Mouse (Mus musculus) midbrain, embryonic 14.5 days (tissue): ENCODE results near the gene Isy1. TPM values are rescaled to one million over a fixed set of nuclear protein-coding genes. Genes with fewer than 3 reads are reported as not detected.

ENCODE experiments used
- ATAC-seq: fragments of 200-750 bp; cut with Nextera tagmentation; 2 replicates; pipeline ENCODE4 v1.8.0; 2017; ENCODE audit warnings: moderate number of reproducible peaks, moderate library complexity; ENCODE audit not compliant: low FRiP score, low TSS enrichment
- DNase-seq: peaks from one replicate; pipeline ENCODE4 v3.0.0-alpha.2; 2015
- H3K27ac ChIP-seq: fragments of 300-500 bp; sonication (generic); replicated peaks from 2 replicates; pipeline ENCODE4 v1.5.1; 2014; ENCODE audit warnings: mild to moderate bottlenecking, low read depth, low read length, moderate library complexity
- H3K27me3 ChIP-seq: fragments of 300-500 bp; sonication (generic); 2 replicates; pipeline ENCODE4 v1.6.1; 2014; ENCODE audit warnings: low read length, control low read depth, mixed read lengths; ENCODE audit not compliant: control insufficient read depth, insufficient read depth
- H3K36me3 ChIP-seq: fragments of 300-500 bp; sonication (generic); 2 replicates; pipeline ENCODE4 v1.6.1; 2014; ENCODE audit warnings: low read length, control low read depth; ENCODE audit not compliant: control insufficient read depth, insufficient read depth
- H3K4me1 ChIP-seq: fragments of 300-500 bp; sonication (generic); 2 replicates; pipeline ENCODE4 v1.6.1; 2014; ENCODE audit warnings: mild to moderate bottlenecking, antibody characterized with exemption, low read length, control low read depth; ENCODE audit not compliant: control insufficient read depth, insufficient read depth
- H3K4me2 ChIP-seq: fragments of 300-500 bp; sonication (generic); 2 replicates; pipeline ENCODE4 v1.6.1; 2014; ENCODE audit warnings: mild to moderate bottlenecking, low read length, moderate library complexity
- H3K4me3 ChIP-seq: fragments of 300-500 bp; sonication (generic); replicated peaks from 2 replicates; pipeline ENCODE4 v1.5.1; 2014; ENCODE audit warnings: low read depth, low read length
- H3K9ac ChIP-seq: fragments of 300-500 bp; sonication (generic); replicated peaks from 2 replicates; pipeline ENCODE4 v1.6.1; 2014; ENCODE audit warnings: mild to moderate bottlenecking, low read length, moderate library complexity
- H3K9me3 ChIP-seq: fragments of 300-500 bp; sonication (generic); 2 replicates; pipeline ENCODE4 v1.6.1; 2016; ENCODE audit warnings: low read length, control low read depth, mixed read lengths; ENCODE audit not compliant: control insufficient read depth
- WGBS: fragments of 180-500 bp; shearing (Covaris S2); extraction: QIAGEN DNeasy Blood & Tissue Kit; methylation state at CpG from one replicate; pipeline ENCODE4 v1.1.7; 2014; 5-methylcytosine and 5-hydroxymethylcytosine counted together
- polyA plus RNA-seq: library from polyadenylated mRNA; unstranded; fragments of >200 nt; fragmentation: Nextera tagmentation; extraction: Ambion mirVana; gene quantifications from 2 replicates; pipeline ENCODE4 v1.2.1, GENCODE M21; 2014

Isy1 gene
- polyA plus RNA-seq, 1 experiment from 2014 or later: 23.9 TPM

DNA sequence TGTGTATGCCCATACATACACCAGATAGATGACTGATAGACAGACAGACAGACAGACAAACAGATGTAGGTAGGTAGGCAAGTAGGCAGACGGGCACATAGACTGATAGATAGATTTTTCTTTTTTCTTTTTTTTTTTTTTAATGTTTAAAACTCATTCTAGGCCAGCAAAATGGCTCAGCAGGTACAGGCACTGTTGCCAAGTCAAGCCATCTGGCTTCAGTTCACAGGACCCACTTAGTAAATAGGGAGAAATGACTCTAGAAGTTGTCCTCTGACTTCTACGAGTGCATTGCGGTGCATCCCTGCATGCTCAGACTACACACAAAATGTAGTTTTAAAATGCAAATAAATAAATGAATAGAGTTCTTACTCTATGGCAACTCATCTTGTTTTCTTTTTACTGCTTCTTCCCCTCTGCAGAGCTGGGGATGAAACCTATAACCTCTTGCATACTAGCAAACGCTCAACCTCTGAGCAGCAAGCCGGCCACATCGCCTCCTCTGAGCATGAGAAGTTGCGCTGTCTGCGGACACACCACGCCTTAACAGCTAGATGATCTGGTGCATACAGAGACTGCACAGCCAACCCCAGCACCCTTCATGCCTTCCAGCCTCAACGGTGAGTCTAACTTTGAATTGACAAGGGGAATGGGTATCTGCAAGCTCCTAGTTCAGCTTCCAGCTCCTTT is 44.6 kb downstream of the Isy1 start:
- Histone ChIP-seq H3K27ac (no peak overlapping the region), H3K27me3 (no peaks in the 10 kb centered on the region), H3K4me2 (no peak overlapping the region), H3K9me3 (no peaks in the 10 kb centered on the region), H3K4me3 (no peak overlapping the region), H3K9ac (no peak overlapping the region), H3K36me3 (peaks cover 18% of the 10 kb centered on the region), H3K4me1 (peaks cover 8% of the 10 kb centered on the region)
- ATAC-seq: no peak
- no peak for DNase-seq
- 95% methylated on average over 10 of the region's 10 CpGs for WGBS

GRCm38 (mm10) chr6:87791826-87792225 is 46.8 kb downstream of the Isy1 start:
- no peak for ATAC-seq
- no peaks in the 10 kb centered on the region for H3K27me3 ChIP-seq
- peaks cover 10% of the 10 kb centered on the region for H3K4me1 ChIP-seq
- WGBS: 98% methylated on average over 5 of the region's 5 CpGs
- H3K4me3 ChIP-seq: no peak overlapping the region
- no peak for DNase-seq
- H3K36me3 ChIP-seq: peaks cover 18% of the 10 kb centered on the region
- H3K9me3 ChIP-seq: no peaks in the 10 kb centered on the region
- no peak overlapping the region for H3K4me2 ChIP-seq
- H3K9ac ChIP-seq: no peak overlapping the region
- H3K27ac ChIP-seq: no peak overlapping the region

GRCm38 (mm10) chr6:87790779-87791480 is 47.7 kb downstream of the Isy1 start:
- Histone ChIP-seq H3K4me1 (peaks cover 10% of the 10 kb centered on the region), H3K36me3 (peaks cover 18% of the 10 kb centered on the region), H3K4me2 (no peak overlapping the region), H3K27me3 (no peaks in the 10 kb centered on the region), H3K9ac (no peak overlapping the region), H3K4me3 (no peak overlapping the region), H3K27ac (no peak overlapping the region), H3K9me3 (no peaks in the 10 kb centered on the region)
- ATAC-seq: no peak
- WGBS: 75% methylated on average over 7 of the region's 7 CpGs
- no peak for DNase-seq

DNA sequence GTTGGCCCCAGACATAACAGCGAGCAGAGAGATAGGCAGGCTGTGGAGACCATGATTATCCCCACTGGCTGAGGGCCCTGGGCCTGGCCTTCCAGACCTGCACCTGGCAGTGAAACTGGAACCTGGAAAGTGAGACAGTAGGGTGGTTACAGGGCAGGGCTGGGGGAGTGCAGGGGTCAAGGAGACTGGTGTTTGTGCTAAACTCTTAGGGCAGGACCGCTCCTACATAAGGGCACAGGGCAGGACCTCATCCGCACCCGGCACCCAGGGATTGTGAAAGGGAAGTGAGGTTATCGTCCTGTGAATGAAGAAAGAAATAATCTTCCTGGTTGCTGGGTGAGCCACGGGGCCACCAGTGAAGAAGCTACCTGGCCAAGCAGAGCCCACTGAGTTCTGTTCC is 48.8 kb downstream of the Isy1 start:
- Histone ChIP-seq H3K4me3 (no peak overlapping the region), H3K4me1 (peaks cover 10% of the 10 kb centered on the region), H3K36me3 (peaks cover 18% of the 10 kb centered on the region), H3K27me3 (no peaks in the 10 kb centered on the region), H3K27ac (0 out of 2 replicates have a peak overlapping the region, but pooled peaks have one; percentile 41), H3K4me2 (no peak overlapping the region), H3K9ac (no peak overlapping the region), H3K9me3 (no peaks in the 10 kb centered on the region)
- ATAC-seq: no peak
- WGBS: 96% methylated on average over 6 of the region's 6 CpGs
- DNase-seq: no peak

DNA sequence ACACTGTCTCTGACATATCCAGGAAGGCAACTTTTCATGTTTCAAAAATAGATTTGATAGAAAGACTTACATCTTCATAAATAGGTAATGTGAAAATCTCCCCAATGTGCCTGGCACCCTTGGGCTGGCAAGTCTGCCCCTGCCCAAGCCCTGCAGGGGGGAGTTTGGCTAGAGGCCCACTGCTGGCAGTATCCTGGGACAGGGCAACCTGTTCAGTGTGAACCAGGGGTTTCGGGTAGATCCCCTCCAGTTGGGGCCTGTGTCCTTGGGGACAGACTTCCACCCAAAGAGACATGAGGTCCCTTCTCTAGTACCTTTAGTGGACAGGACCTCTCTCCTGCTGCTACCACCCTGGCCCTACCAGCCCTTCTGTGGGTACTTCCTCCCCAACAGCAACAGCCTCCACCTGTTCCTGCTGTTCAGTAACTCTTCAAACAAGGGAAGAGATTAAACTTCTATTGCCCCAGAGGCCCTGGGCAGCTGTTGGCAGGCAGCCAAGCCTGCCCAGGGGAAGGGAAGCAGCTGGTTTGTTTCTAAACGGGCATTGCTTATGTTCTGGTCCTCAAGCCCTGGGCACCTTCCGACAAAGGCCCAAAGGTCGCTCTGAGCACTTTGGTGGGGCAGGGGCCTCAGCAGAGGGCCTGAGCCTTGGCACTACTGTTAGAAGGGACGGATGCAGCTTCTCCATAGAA is 49.6 kb downstream of the Isy1 start:
- H3K9ac ChIP-seq: no peak overlapping the region
- no peaks in the 10 kb centered on the region for H3K27me3 ChIP-seq
- peak; percentile 72 for DNase-seq
- H3K27ac ChIP-seq: peak overlapping the region; percentile 41
- H3K4me3 ChIP-seq: no peak overlapping the region
- no peak overlapping the region for H3K4me2 ChIP-seq
- peaks cover 10% of the 10 kb centered on the region for H3K4me1 ChIP-seq
- no peaks in the 10 kb centered on the region for H3K9me3 ChIP-seq
- peaks cover 18% of the 10 kb centered on the region for H3K36me3 ChIP-seq
- 0 out of 2 replicates have a peak, but pooled peaks have one; percentile 17 for ATAC-seq
- 33% methylated on average over 5 of the region's 5 CpGs for WGBS

DNA sequence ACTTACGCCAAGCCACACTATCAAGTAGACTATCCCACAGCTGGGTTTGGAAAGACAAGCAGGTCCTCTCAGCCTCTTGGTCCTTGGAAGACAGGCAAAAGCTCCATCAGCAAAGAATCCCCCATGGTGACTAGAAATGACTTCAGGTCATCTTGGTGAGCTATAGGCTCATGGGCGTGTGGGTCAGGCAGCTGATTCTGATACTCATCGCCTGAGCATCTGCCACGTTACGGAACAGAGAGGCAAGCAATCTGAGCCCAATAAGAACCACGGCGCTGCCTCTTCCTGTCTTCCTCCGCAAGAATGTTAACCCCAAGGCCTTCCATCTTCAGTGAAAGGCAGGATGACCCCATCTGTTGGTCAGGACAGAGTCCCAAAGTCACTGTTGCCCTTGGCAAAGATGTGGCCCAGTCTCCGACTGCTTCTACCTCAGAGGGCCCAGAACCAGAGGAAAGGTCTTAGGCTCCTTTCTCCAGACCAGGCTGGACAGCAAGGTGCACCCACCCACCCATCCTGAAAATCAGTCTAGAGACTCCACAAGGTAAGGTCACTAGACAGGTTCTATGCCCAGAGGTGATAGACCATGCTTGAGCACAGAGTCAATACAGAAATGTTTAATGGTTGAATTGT is 50.2 kb downstream of the Isy1 start:
- Histone ChIP-seq H3K4me3 (no peak overlapping the region), H3K4me1 (peaks cover 10% of the 10 kb centered on the region), H3K4me2 (no peak overlapping the region), H3K9me3 (no peaks in the 10 kb centered on the region), H3K27me3 (no peaks in the 10 kb centered on the region), H3K9ac (no peak overlapping the region), H3K36me3 (peaks cover 14% of the 10 kb centered on the region), H3K27ac (no peak overlapping the region)
- DNase-seq (no peak), ATAC-seq (no peak)
- 93% methylated on average over 9 of the region's 9 CpGs for WGBS

DNA sequence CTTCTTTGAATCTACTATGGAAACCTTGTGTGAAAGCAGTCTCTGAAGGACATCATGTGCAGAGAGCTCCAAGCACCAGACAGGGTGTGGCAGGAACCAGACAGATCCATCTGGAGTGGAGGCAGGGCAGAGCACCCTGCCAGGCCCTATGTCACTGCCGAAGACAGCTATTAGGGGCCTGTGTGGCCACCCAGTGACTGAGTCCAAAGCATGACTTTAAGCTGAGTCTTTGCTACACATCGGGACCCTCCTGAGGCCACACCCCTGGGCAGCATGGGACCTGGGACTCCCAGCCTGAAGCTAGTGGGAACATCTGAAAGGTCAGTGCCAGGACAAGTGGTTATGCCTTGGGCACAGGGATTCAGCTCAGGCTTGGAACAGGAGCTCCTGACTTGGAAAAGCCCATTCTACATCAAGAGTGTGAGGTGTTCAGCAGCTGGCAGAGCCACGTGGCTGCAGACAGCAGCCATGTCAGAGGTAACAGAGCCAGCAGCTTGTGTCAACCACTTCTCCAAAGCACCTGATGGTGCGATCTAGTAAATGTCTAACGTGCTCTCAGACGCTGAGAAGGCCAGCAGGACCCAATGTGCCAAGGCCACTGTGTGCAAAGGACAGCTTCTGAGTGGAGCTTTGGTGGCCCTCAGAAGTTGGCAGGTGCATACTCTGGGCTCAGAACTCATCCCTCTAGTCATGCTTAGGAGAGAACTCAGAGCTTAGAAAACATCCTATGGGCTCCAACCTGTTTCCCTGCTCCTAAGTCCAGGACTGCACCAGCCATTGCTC is 51.3 kb downstream of the Isy1 start:
- no peaks in the 10 kb centered on the region for H3K27me3 ChIP-seq
- ATAC-seq: no peak
- no peak for DNase-seq

DNA sequence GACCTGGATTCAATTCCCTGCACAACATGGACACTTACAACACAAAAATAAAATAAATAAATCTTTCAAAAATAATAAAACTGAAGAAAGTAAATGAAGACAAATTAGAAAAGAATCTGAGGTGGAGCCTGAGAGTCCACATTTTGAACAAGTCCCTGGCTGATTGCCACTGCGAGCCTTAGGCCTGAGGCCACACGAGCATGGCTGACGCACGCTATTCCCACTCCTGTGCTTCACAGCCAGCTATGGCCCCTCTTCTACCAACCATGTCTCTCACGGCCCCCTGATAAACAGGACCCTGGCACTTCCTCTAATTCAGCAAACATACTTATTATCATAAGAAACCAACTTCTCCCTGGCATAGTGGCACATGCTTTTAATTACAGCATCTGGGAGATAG is 52.0 kb downstream of the Isy1 start:
- Histone ChIP-seq H3K9ac (no peak overlapping the region), H3K4me2 (no peak overlapping the region), H3K27me3 (no peaks in the 10 kb centered on the region), H3K36me3 (0 out of 2 replicates have a peak, but pooled peaks cover 3% of the 10 kb centered on the region), H3K27ac (no peak overlapping the region), H3K9me3 (no peaks in the 10 kb centered on the region), H3K4me1 (peaks cover 10% of the 10 kb centered on the region), H3K4me3 (no peak overlapping the region)
- no peak for DNase-seq
- no peak for ATAC-seq
- WGBS: 91% methylated on average over 5 of the region's 5 CpGs

More for the DNA sequence above, 51.3 kb downstream of the Isy1 start:
- no peaks in the 10 kb centered on the region for H3K9me3 ChIP-seq
- H3K9ac ChIP-seq: no peak overlapping the region
- H3K4me2 ChIP-seq: no peak overlapping the region
- WGBS: 87% methylated on average over 6 of the region's 6 CpGs
- peaks cover 10% of the 10 kb centered on the region for H3K4me1 ChIP-seq
- peaks cover 6% of the 10 kb centered on the region for H3K36me3 ChIP-seq
- H3K27ac ChIP-seq: no peak overlapping the region
- no peak overlapping the region for H3K4me3 ChIP-seq
